Mouse (Mus musculus) liver, embryonic 13.5 days (tissue): ENCODE data around the gene Gm3238. TPM values are rescaled to one million over a fixed set of nuclear protein-coding genes. Genes with fewer than 3 reads are reported as not detected.
"Not testable (repeated sequence)": the region's sequence is repeated elsewhere in the genome, so short reads cannot be mapped to it uniquely, and the experiment has no call there.

ENCODE experiments used
- ATAC-seq: fragments of 200-750 bp; cut with Nextera tagmentation; 2 replicates; pipeline ENCODE4 v1.8.0; 2017; ENCODE audit warnings: low read depth, mild to moderate bottlenecking, moderate number of reproducible peaks, moderate library complexity
- DNase-seq: peaks from one replicate; pipeline ENCODE4 v3.0.0; 2022
- H3K27ac ChIP-seq: fragments of 300-500 bp; sonication (generic); 2 replicates; pipeline ENCODE4 v1.5.1; 2015; ENCODE audit warnings: moderate library complexity, mild to moderate bottlenecking, inconsistent platforms
- H3K27me3 ChIP-seq: fragments of 300-500 bp; sonication (generic); 2 replicates; pipeline ENCODE4 v1.6.1; 2015; ENCODE audit warnings: mild to moderate bottlenecking, inconsistent platforms
- H3K36me3 ChIP-seq: fragments of 300-500 bp; sonication (generic); 2 replicates; pipeline ENCODE4 v1.6.1; 2015; ENCODE audit warnings: mild to moderate bottlenecking, inconsistent platforms
- H3K4me1 ChIP-seq: fragments of 300-500 bp; sonication (generic); replicated peaks from 2 replicates; pipeline ENCODE4 v1.6.1; 2015; ENCODE audit warnings: inconsistent platforms
- H3K4me2 ChIP-seq: fragments of 300-500 bp; sonication (generic); 2 replicates; pipeline ENCODE4 v1.6.1; 2015; ENCODE audit warnings: inconsistent platforms, mild to moderate bottlenecking, moderate library complexity
- H3K4me3 ChIP-seq: fragments of 300-500 bp; sonication (generic); replicated peaks from 2 replicates; pipeline ENCODE4 v1.5.1; 2015; ENCODE audit warnings: mild to moderate bottlenecking, inconsistent platforms
- H3K9ac ChIP-seq: fragments of 300-500 bp; sonication (generic); 2 replicates; pipeline ENCODE4 v1.6.1; 2015; ENCODE audit warnings: mild to moderate bottlenecking, inconsistent platforms
- H3K9me3 ChIP-seq: fragments of 300-500 bp; sonication (generic); replicated peaks from 2 replicates; pipeline ENCODE4 v1.6.1; 2016; ENCODE audit warnings: inconsistent platforms
- WGBS: fragments of 180-500 bp; shearing (Covaris S2); methylation state at CpG from one replicate; pipeline ENCODE4 v1.1.7; 2015; ENCODE audit not compliant: insufficient replicate concordance; 5-methylcytosine and 5-hydroxymethylcytosine counted together
- polyA plus RNA-seq: library from polyadenylated mRNA; unstranded; fragments of >200 nt; fragmentation: Nextera tagmentation; extraction: Ambion mirVana; gene quantifications from 2 replicates; pipeline ENCODE4 v1.2.1, GENCODE M21; 2015

Gm3238 gene
- polyA plus RNA-seq, 1 experiment from 2014 or later: not detected

GRCm38 (mm10) chr10:77741924-77742688 is 29.0 kb downstream of the Gm3238 start, which contains the start of gene Gm18596:
Gm18596 (minus strand) TSS chr10:77742638.
- not testable (repeated sequence) for H3K4me2 ChIP-seq, H3K4me1 ChIP-seq, H3K9me3 ChIP-seq, H3K27ac ChIP-seq, DNase-seq, H3K9ac ChIP-seq, H3K36me3 ChIP-seq, H3K4me3 ChIP-seq, ATAC-seq, H3K27me3 ChIP-seq
- WGBS: 65% methylated on average over 4 of the region's 5 CpGs

DNA sequence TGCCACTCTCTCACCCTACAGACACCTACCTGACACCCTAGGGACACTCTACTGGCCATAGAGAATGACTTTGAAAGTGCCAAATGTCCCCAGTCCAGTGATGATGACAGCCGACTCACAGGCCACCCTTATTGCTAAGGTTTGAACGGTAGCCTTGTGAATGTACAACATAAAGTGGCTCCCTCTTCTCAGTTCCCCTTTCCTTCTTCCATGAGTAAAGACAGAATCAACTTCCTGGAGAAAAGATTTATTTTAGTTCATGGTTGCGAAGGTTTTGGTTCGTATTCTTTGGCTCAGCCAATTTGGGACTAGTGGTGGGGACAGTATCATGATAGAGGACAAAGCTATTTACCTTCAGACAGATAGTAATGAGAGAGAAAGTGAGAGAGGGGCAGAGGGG is 32.2 kb downstream of the Gm3238 start:
- ATAC-seq (no peak), DNase-seq (no peak)
- H3K9me3 ChIP-seq: peaks cover 3% of the 10 kb centered on the region; the same call in 1 of the 2 replicates
- WGBS: 56% methylated on average over 4 of the region's 4 CpGs
- no peak overlapping the region for H3K4me3 ChIP-seq
- H3K27me3 ChIP-seq: no peaks in the 10 kb centered on the region
- H3K36me3 ChIP-seq: no peaks in the 10 kb centered on the region
- no peak overlapping the region for H3K4me2 ChIP-seq
- no peaks in the 10 kb centered on the region for H3K4me1 ChIP-seq
- H3K9ac ChIP-seq: no peak overlapping the region
- H3K27ac ChIP-seq: no peak overlapping the region

- no peaks in the 10 kb centered on the region for H3K4me1 ChIP-seq
- no peaks in the 10 kb centered on the region for H3K27me3 ChIP-seq
- peaks cover 3% of the 10 kb centered on the region; the same call in 1 of the 2 replicates for H3K9me3 ChIP-seq
- no peak overlapping the region for H3K4me3 ChIP-seq
- ATAC-seq: no peak
- no peak overlapping the region for H3K9ac ChIP-seq
- no peak for DNase-seq
- WGBS: 79% methylated on average over 1 of the region's 1 CpGs
- no peak overlapping the region for H3K27ac ChIP-seq
- no peak overlapping the region for H3K4me2 ChIP-seq
- H3K36me3 ChIP-seq: no peaks in the 10 kb centered on the region
Observed at GRCm38 (mm10) chr10:77735928-77736327, 35.2 kb downstream of the Gm3238 start.

DNA sequence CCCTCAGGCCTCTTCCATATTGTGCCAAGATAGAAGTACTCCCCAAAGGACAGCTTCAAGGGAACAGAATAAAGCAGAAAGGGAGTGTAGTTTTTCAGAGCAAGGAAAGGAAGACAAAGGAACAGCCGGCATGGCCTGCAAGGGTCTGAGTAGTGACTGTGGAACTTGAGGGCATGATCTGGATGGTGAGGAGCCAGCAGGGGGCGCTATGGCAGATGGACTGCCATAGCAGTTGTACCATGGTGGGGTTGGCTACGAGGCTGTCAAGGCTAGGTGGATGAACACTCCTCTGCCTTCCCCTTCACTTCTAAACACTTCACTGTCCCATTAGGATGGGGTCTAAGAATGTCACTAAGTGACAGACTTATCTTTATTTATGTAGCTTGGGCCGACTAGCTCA is 41.9 kb downstream of the Gm3238 start:
- no peak overlapping the region for H3K4me2 ChIP-seq
- H3K27me3 ChIP-seq: no peaks in the 10 kb centered on the region
- WGBS: 34% methylated on average over 4 of the region's 4 CpGs
- no peak overlapping the region for H3K9ac ChIP-seq
- no peaks in the 10 kb centered on the region for H3K36me3 ChIP-seq
- ATAC-seq (no peak), DNase-seq (no peak)
- H3K4me1 ChIP-seq: no peaks in the 10 kb centered on the region
- no peaks in the 10 kb centered on the region; the same call in 1 of the 2 replicates for H3K9me3 ChIP-seq
- H3K27ac ChIP-seq: no peak overlapping the region
- no peak overlapping the region for H3K4me3 ChIP-seq

DNA sequence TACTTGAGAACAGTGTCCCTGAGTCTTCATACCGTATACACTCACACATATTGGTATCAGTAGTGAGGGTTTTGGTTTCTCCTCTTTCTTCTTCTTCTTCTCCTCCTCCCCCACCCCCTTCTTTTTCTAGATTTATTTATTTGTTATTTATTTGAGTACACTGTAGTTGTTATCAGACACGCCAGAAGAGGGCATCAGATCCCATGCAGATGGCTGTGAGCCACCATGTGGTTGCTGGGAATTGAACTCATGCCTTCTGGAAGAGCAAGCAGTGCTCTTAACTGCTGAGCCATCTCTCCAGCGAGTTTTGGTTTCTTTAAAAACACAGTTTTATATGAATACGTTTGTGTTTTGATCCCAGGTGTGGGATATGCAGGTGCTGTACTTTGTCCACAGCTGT is 42.8 kb downstream of the Gm3238 start:
- Histone ChIP-seq H3K27ac (no peak overlapping the region), H3K9me3 (no peaks in the 10 kb centered on the region), H3K4me3 (no peak overlapping the region), H3K36me3 (no peaks in the 10 kb centered on the region), H3K4me1 (no peaks in the 10 kb centered on the region), H3K27me3 (no peaks in the 10 kb centered on the region), H3K9ac (no peak overlapping the region), H3K4me2 (no peak overlapping the region)
- ATAC-seq: no peak
- 47% methylated on average over 4 of the region's 4 CpGs for WGBS
- no peak for DNase-seq

GRCm38 (mm10) chr10:77726186-77726585 is 44.9 kb downstream of the Gm3238 start, which contains the start of gene Gm10100:
Gm10100 (plus strand) TSS chr10:77726486.
- Histone ChIP-seq H3K4me3 (no peak within 1 kb of the TSS), H3K9me3 (no peaks in the 10 kb centered on the region), H3K36me3 (no peaks in the 10 kb centered on the region), H3K27me3 (no peaks in the 10 kb centered on the region), H3K4me2 (no peak within 1 kb of the TSS), H3K27ac (no peak within 1 kb of the TSS), H3K4me1 (no peaks in the 10 kb centered on the region), H3K9ac (no peak within 1 kb of the TSS)
- 26% methylated on average over 3 of the region's 3 CpGs for WGBS
- DNase-seq: no peak
- no peak for ATAC-seq

DNA sequence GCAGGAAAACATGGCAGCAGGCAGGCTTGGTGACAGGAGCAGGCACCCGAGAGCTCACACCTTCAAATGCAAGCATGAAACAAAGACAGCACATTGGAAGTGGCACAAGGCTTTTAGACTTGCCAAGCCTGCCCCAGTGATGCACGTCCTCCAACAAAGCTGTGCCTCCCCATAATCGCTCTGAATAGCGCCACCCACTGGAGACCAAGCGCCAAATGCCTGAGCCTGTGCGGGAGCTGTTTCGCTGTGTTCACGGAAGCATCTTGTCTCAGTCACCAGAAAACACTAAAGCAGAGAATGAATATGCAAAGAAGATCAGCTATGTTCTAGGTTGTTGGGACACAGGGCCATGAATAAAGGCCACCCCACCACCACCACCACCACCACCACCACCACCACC is 46.3 kb downstream of the Gm3238 start:
- Histone ChIP-seq H3K4me1 (no peaks in the 10 kb centered on the region), H3K4me3 (no peak overlapping the region), H3K4me2 (no peak overlapping the region), H3K36me3 (no peaks in the 10 kb centered on the region), H3K9me3 (no peaks in the 10 kb centered on the region), H3K27me3 (no peaks in the 10 kb centered on the region), H3K9ac (no peak overlapping the region), H3K27ac (no peak overlapping the region)
- 63% methylated on average over 8 of the region's 8 CpGs for WGBS
- DNase-seq: no peak
- no peak for ATAC-seq

Other genes with a start within 250 kb of the Gm3238 start
- gene Itgb2, start 241.1 kb downstream of the Gm3238 start, polyA plus RNA-seq: 10.3 and 10.7 TPM in 2 replicates
- 64.1 and 73.2 TPM in 2 replicates for gene Pttg1ip, start 189.6 kb downstream of the Gm3238 start, polyA plus RNA-seq
- 118 and 127 TPM in 2 replicates for gene Sumo3, start 165.2 kb downstream of the Gm3238 start, polyA plus RNA-seq
- 1.1 and 5.3 TPM in 2 replicates for gene Gm49325, start 165.1 kb downstream of the Gm3238 start, polyA plus RNA-seq
- gene Ube2g2, start 149.1 kb downstream of the Gm3238 start, polyA plus RNA-seq: 47.2 and 50.1 TPM in 2 replicates
- gene Tspear, start 84.8 kb downstream of the Gm3238 start, polyA plus RNA-seq: 0.07 and 0.10 TPM in 2 replicates
- not detected in 2 replicates for gene Gm19402, start 80.6 kb downstream of the Gm3238 start, polyA plus RNA-seq
- gene Gm9508, start 74.1 kb downstream of the Gm3238 start, polyA plus RNA-seq: not detected in 2 replicates
- not detected in 2 replicates for gene Gm10272, start 64.7 kb downstream of the Gm3238 start, polyA plus RNA-seq
- gene Gm10024, start 59.9 kb downstream of the Gm3238 start, polyA plus RNA-seq: not detected in 2 replicates
- gene Gm10142, start 55.5 kb downstream of the Gm3238 start, polyA plus RNA-seq: not detected in 2 replicates
- gene Krtap12-1, start 50.7 kb downstream of the Gm3238 start, polyA plus RNA-seq: not detected in 2 replicates
- not detected in 2 replicates for gene Gm10100, start 44.8 kb downstream of the Gm3238 start, polyA plus RNA-seq
- gene Gm18596, start 28.7 kb downstream of the Gm3238 start, polyA plus RNA-seq: not detected in 2 replicates
- not detected in 2 replicates for gene Gm9736, start 20.0 kb downstream of the Gm3238 start, polyA plus RNA-seq
- not detected in 2 replicates for gene Gm3233, start 11.6 kb downstream of the Gm3238 start, polyA plus RNA-seq
- not detected in 2 replicates for gene Gm7138, start 5.6 kb upstream of the Gm3238 start, polyA plus RNA-seq
- not detected in 2 replicates for gene Gm3250, start 11.2 kb upstream of the Gm3238 start, polyA plus RNA-seq
- not detected in 2 replicates for gene Gm7137, start 16.9 kb upstream of the Gm3238 start, polyA plus RNA-seq
- not detected in 2 replicates for gene Gm9639, start 23.8 kb upstream of the Gm3238 start, polyA plus RNA-seq
- gene Gm19668, start 27.8 kb upstream of the Gm3238 start, polyA plus RNA-seq: not detected in 2 replicates
- not detected in 2 replicates for gene Gm9507, start 40.5 kb upstream of the Gm3238 start, polyA plus RNA-seq
- not detected in 2 replicates for gene Gm2696, start 43.4 kb upstream of the Gm3238 start, polyA plus RNA-seq
- gene Krtap10-4, start 55.8 kb upstream of the Gm3238 start, polyA plus RNA-seq: not detected in 2 replicates
- not detected in 2 replicates for gene Krtap10-10, start 64.6 kb upstream of the Gm3238 start, polyA plus RNA-seq
- gene Gm36176, start 75.5 kb upstream of the Gm3238 start, polyA plus RNA-seq: not detected in 2 replicates
- gene Gm10318, start 81.5 kb upstream of the Gm3238 start, polyA plus RNA-seq: not detected in 2 replicates
- not detected in 2 replicates for gene Gm3285, start 90.7 kb upstream of the Gm3238 start, polyA plus RNA-seq
- 8.6 and 10.1 TPM in 2 replicates for gene Lrrc3, start 131.2 kb upstream of the Gm3238 start, polyA plus RNA-seq
- gene Trpm2, start 199.2 kb upstream of the Gm3238 start, polyA plus RNA-seq: 0.73 and 0.94 TPM in 2 replicates
- 4.6 and 5.7 TPM in 2 replicates for gene 1810043G02Rik, start 207.2 kb upstream of the Gm3238 start, polyA plus RNA-seq
- gene Pfkl, start 238.8 kb upstream of the Gm3238 start, polyA plus RNA-seq: 94.0 and 98.3 TPM in 2 replicates